Mouse (Mus musculus): Measurements from ENCODE around the gene Tas2r138. TPM values are rescaled to one million over a fixed set of nuclear protein-coding genes. Genes with fewer than 3 reads are reported as not detected.

Gene Tas2r138
- not detected in 2 replicates for polyA plus RNA-seq (2014; fragmentation: Nextera tagmentation; extraction: Ambion mirVana)

- DNase-seq (ENCODE audit: low spot score), result no peak
- H3K4me1 ChIP-seq (replicated peaks; ENCODE audit: control insufficient read depth, insufficient read depth, low read length), result no peaks in the 10 kb centered on the region
- no peaks in the 10 kb centered on the region for H3K36me3 ChIP-seq (replicated peaks; ENCODE audit: control insufficient read depth, insufficient read depth)
- H3K4me3 ChIP-seq (replicated peaks; ENCODE audit: low read length), result no peak within 1 kb of the TSS
- no peak within 1 kb of the TSS for H3K27ac ChIP-seq
- 96% methylated on average over 4 of the region's 4 CpGs for WGBS
- no peak within 1 kb of the TSS for H3K4me2 ChIP-seq (replicated peaks)
- ATAC-seq (ENCODE audit: low FRiP score), result no peak
- H3K9me3 ChIP-seq (ENCODE audit: control insufficient read depth, low read length), result no peaks in the 10 kb centered on the region
- no peak within 1 kb of the TSS for H3K9ac ChIP-seq
- H3K27me3 ChIP-seq (ENCODE audit: control insufficient read depth, insufficient read depth, low read length), result no peaks in the 10 kb centered on the region
Observed at GRCm38 (mm10) chr6:40613260-40613852, at the start of gene Tas2r138. Gene Tas2r138 (minus strand): TSS chr6:40613310.

- no peaks in the 10 kb centered on the region for H3K36me3 ChIP-seq (replicated peaks; ENCODE audit: control insufficient read depth, insufficient read depth)
- H3K4me2 ChIP-seq (replicated peaks), result no peak overlapping the region
- no peak overlapping the region for H3K27ac ChIP-seq
- no peak for ATAC-seq (ENCODE audit: low FRiP score)
- H3K4me1 ChIP-seq (replicated peaks; ENCODE audit: control insufficient read depth, insufficient read depth, low read length), result no peaks in the 10 kb centered on the region
- 10% methylated on average over 2 of the region's 2 CpGs for WGBS
- H3K4me3 ChIP-seq (replicated peaks; ENCODE audit: low read length), result no peak overlapping the region
- no peaks in the 10 kb centered on the region for H3K27me3 ChIP-seq (ENCODE audit: control insufficient read depth, insufficient read depth, low read length)
- H3K9me3 ChIP-seq (ENCODE audit: control insufficient read depth, low read length), result no peaks in the 10 kb centered on the region
- DNase-seq (ENCODE audit: low spot score), result no peak
- H3K9ac ChIP-seq, result no peak overlapping the region
Observed at GRCm38 (mm10) chr6:40660930-40661329, 47.8 kb upstream of the Tas2r138 start.

DNA sequence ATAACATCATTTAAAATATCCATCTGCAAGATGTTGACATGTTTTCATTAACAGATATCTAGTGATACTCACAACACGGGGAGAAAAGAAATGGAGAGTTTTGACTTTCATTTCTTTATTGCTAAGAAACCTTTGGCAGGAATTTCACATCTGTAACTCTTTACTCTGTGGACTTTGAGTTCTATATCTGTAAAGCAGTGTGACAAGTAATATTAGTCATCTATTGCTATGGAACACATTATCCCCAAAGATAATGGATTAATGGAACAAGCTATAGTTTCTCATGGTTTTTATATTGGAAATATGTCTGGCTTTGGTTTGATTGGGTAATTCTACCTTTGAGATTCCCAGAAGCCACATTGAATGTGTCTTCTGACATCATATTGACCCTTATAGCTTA is 37.8 kb upstream of the Tas2r138 start:
- Histone ChIP-seq H3K4me3 (replicated peaks; ENCODE audit: low read length) (no peak overlapping the region), H3K4me2 (replicated peaks) (no peak overlapping the region), H3K27ac (no peak overlapping the region), H3K9me3 (ENCODE audit: control insufficient read depth, low read length) (no peaks in the 10 kb centered on the region), H3K36me3 (replicated peaks; ENCODE audit: control insufficient read depth, insufficient read depth) (no peaks in the 10 kb centered on the region), H3K4me1 (replicated peaks; ENCODE audit: control insufficient read depth, insufficient read depth, low read length) (no peaks in the 10 kb centered on the region), H3K27me3 (ENCODE audit: control insufficient read depth, insufficient read depth, low read length) (no peaks in the 10 kb centered on the region), H3K9ac (no peak overlapping the region)
- WGBS, result 94% methylated on average over 1 of the region's 1 CpGs
- ATAC-seq (ENCODE audit: low FRiP score) (no peak), DNase-seq (ENCODE audit: low spot score) (no peak)

DNA sequence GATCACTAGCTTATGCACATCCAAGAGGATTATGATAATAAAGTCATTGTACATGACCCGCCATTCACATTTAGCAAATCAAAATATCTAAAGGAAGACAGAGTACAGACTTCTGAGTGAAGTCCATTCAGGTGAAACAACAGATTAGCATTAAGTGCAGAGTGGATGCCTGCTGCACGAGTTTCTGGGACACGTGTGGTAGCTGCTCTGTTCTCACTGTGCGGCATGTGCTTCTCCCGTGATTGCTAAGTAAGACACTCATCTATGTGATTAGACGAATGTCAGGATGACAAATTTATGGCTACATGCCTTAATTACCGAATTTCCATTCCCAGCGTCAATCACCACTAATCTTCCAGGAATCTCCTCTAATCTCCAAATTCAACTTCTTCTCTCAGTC is 32.6 kb upstream of the Tas2r138 start:
- DNase-seq (ENCODE audit: low spot score), result no peak
- Histone ChIP-seq H3K36me3 (replicated peaks; ENCODE audit: control insufficient read depth, insufficient read depth) (no peaks in the 10 kb centered on the region), H3K4me3 (replicated peaks; ENCODE audit: low read length) (no peak overlapping the region), H3K4me1 (replicated peaks; ENCODE audit: control insufficient read depth, insufficient read depth, low read length) (no peaks in the 10 kb centered on the region), H3K9me3 (ENCODE audit: control insufficient read depth, low read length) (no peaks in the 10 kb centered on the region), H3K9ac (no peak overlapping the region), H3K27ac (no peak overlapping the region), H3K27me3 (ENCODE audit: control insufficient read depth, insufficient read depth, low read length) (no peaks in the 10 kb centered on the region), H3K4me2 (replicated peaks) (no peak overlapping the region)
- 73% methylated on average over 8 of the region's 8 CpGs for WGBS
- ATAC-seq (ENCODE audit: low FRiP score), result no peak

GRCm38 (mm10) chr6:40640710-40641538 is 27.8 kb upstream of the Tas2r138 start:
- no peak overlapping the region for H3K4me3 ChIP-seq (replicated peaks; ENCODE audit: low read length)
- H3K27me3 ChIP-seq (ENCODE audit: control insufficient read depth, insufficient read depth, low read length), result no peaks in the 10 kb centered on the region
- WGBS, result 89% methylated on average over 8 of the region's 8 CpGs
- DNase-seq (ENCODE audit: low spot score) (no peak), ATAC-seq (ENCODE audit: low FRiP score) (no peak)
- H3K4me1 ChIP-seq (replicated peaks; ENCODE audit: control insufficient read depth, insufficient read depth, low read length), result no peaks in the 10 kb centered on the region
- H3K36me3 ChIP-seq (replicated peaks; ENCODE audit: control insufficient read depth, insufficient read depth), result no peaks in the 10 kb centered on the region
- H3K4me2 ChIP-seq (replicated peaks), result no peak overlapping the region
- no peak overlapping the region for H3K9ac ChIP-seq
- H3K9me3 ChIP-seq (ENCODE audit: control insufficient read depth, low read length), result no peaks in the 10 kb centered on the region
- no peak overlapping the region for H3K27ac ChIP-seq

DNA sequence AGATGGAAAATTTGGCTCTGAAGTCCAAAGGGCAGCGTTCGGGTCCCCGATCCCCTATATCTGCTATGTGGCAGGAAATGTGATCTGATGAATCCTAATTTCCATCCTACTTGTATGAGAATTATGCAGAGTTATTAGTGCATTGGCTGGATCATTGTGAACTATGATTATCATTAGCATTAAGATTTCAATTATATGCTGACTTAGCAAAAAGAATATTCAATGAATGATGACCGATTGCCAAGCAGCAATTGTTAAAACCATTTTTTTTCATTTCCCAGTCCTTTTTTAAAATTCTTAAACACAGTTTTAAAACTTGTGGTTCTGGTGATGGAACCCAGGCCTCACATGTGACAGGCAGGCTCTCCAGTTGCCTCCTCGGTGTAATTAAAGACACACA is 24.6 kb upstream of the Tas2r138 start:
- WGBS, result 95% methylated on average over 5 of the region's 5 CpGs

GRCm38 (mm10) chr6:40635559-40635958 is 22.4 kb upstream of the Tas2r138 start:
- ATAC-seq (ENCODE audit: low FRiP score) (no peak), DNase-seq (ENCODE audit: low spot score) (no peak)
- no peaks in the 10 kb centered on the region for H3K36me3 ChIP-seq (replicated peaks; ENCODE audit: control insufficient read depth, insufficient read depth)
- no peaks in the 10 kb centered on the region for H3K9me3 ChIP-seq (ENCODE audit: control insufficient read depth, low read length)
- H3K4me3 ChIP-seq (replicated peaks; ENCODE audit: low read length), result no peak overlapping the region
- H3K27me3 ChIP-seq (ENCODE audit: control insufficient read depth, insufficient read depth, low read length), result no peaks in the 10 kb centered on the region
- no peak overlapping the region for H3K9ac ChIP-seq
- no peaks in the 10 kb centered on the region for H3K4me1 ChIP-seq (replicated peaks; ENCODE audit: control insufficient read depth, insufficient read depth, low read length)
- no peak overlapping the region for H3K27ac ChIP-seq
- 86% methylated on average over 6 of the region's 6 CpGs for WGBS
- no peak overlapping the region for H3K4me2 ChIP-seq (replicated peaks)

More for the DNA sequence above, 24.6 kb upstream of the Tas2r138 start:
- no peaks in the 10 kb centered on the region for H3K36me3 ChIP-seq (replicated peaks; ENCODE audit: control insufficient read depth, insufficient read depth)
- no peaks in the 10 kb centered on the region for H3K4me1 ChIP-seq (replicated peaks; ENCODE audit: control insufficient read depth, insufficient read depth, low read length)
- no peaks in the 10 kb centered on the region for H3K9me3 ChIP-seq (ENCODE audit: control insufficient read depth, low read length)
- H3K27ac ChIP-seq, result no peak overlapping the region
- ATAC-seq (ENCODE audit: low FRiP score) (no peak), DNase-seq (ENCODE audit: low spot score) (no peak)
- H3K4me3 ChIP-seq (replicated peaks; ENCODE audit: low read length), result no peak overlapping the region
- H3K9ac ChIP-seq, result no peak overlapping the region
- no peak overlapping the region for H3K4me2 ChIP-seq (replicated peaks)
- H3K27me3 ChIP-seq (ENCODE audit: control insufficient read depth, insufficient read depth, low read length), result no peaks in the 10 kb centered on the region

GRCm38 (mm10) chr6:40634640-40635071 is 21.5 kb upstream of the Tas2r138 start:
- no peaks in the 10 kb centered on the region for H3K4me1 ChIP-seq (replicated peaks; ENCODE audit: control insufficient read depth, insufficient read depth, low read length)
- no peak for ATAC-seq (ENCODE audit: low FRiP score)
- H3K4me2 ChIP-seq (replicated peaks), result no peak overlapping the region
- no peak overlapping the region for H3K9ac ChIP-seq
- no peaks in the 10 kb centered on the region for H3K9me3 ChIP-seq (ENCODE audit: control insufficient read depth, low read length)
- 50% methylated on average over 1 of the region's 1 CpGs for WGBS
- DNase-seq (ENCODE audit: low spot score), result no peak
- H3K27me3 ChIP-seq (ENCODE audit: control insufficient read depth, insufficient read depth, low read length), result no peaks in the 10 kb centered on the region
- no peak overlapping the region for H3K4me3 ChIP-seq (replicated peaks; ENCODE audit: low read length)
- no peaks in the 10 kb centered on the region for H3K36me3 ChIP-seq (replicated peaks; ENCODE audit: control insufficient read depth, insufficient read depth)
- no peak overlapping the region for H3K27ac ChIP-seq

- ATAC-seq (ENCODE audit: low FRiP score), result no peak
- Histone ChIP-seq H3K9me3 (ENCODE audit: control insufficient read depth, low read length) (no peaks in the 10 kb centered on the region), H3K4me2 (replicated peaks) (no peak within 1 kb of the TSS), H3K27me3 (ENCODE audit: control insufficient read depth, insufficient read depth, low read length) (no peaks in the 10 kb centered on the region), H3K27ac (no peak within 1 kb of the TSS), H3K4me3 (replicated peaks; ENCODE audit: low read length) (no peak within 1 kb of the TSS), H3K4me1 (replicated peaks; ENCODE audit: control insufficient read depth, insufficient read depth, low read length) (no peaks in the 10 kb centered on the region), H3K36me3 (replicated peaks; ENCODE audit: control insufficient read depth, insufficient read depth) (no peaks in the 10 kb centered on the region), H3K9ac (no peak within 1 kb of the TSS)
- WGBS, result 83% methylated on average over 8 of the region's 8 CpGs
- DNase-seq (ENCODE audit: low spot score), result no peak
Observed at GRCm38 (mm10) chr6:40628406-40629000, 15.4 kb upstream of the Tas2r138 start, which contains the start of gene Mgam. Gene Mgam (plus strand): TSS chr6:40628831.

Data from hindbrain, embryonic 14.5 days (tissue).